ENCODE assay signal across 29 mouse cellular contexts in the genomic region with DNA sequence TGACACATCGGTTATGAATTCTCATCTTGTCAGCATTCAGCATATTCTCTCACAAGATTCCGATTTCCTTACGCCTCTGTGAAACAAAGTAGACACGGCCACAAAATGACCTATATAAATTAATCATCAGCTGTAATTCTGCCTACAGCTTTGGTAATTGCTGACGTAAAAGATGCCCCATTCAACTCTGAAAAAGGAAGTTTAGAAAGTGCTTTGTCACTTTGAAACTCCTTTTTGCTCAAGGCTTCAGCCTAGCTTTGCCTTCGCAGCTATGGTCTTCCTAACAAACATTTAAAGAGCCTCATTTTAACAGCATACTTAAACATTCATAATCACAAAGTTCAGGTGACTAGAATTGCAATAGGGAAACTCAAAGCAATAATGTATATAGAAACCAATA.
DNase-seq lines count a peak whose midpoint lies in the region; ATAC-seq and TF ChIP-seq lines count a peak whose summit lies in the region.
"Had no signal": no experiment of that assay in that cellular context is flagged by ENCODE, and none has a peak within 500 bp of the region (broad histone marks: within the 10 kb centered on the region; RNA-seq: fewer than 3 reads in every experiment).

No protein-coding gene starts in this region.

- no peak for ATAC-seq in heart, embryonic 11.5 days (replicated peaks; ENCODE audit: insufficient number of reproducible peaks, low FRiP score, low TSS enrichment)
- ATAC-seq in hematopoietic stem cell, adult 5-6 weeks (replicated peaks in 1 of 2; ENCODE audit: insufficient read depth in 1 of 2, low FRiP score in 2 of 2, low TSS enrichment in 1 of 2, low read depth in 1 of 2, poor library complexity in 2 of 2, severe bottlenecking in 2 of 2), result peak; percentile 74 to 84
- no peak for ATAC-seq in stomach, postnatal 0 days (ENCODE audit: low FRiP score, low TSS enrichment)
- ATAC-seq: forebrain, embryonic 16.5 days; midbrain, embryonic 15.5 days had no signal

- intact Hi-C loops in heart, adult 2 months (cut with DNase I), result loop anchor here (5.0 kb wide), 3 partner anchors 35 to 150 kb away; no protein-coding TSS in a partner anchor

- no peaks in the 10 kb centered on the region for H3K27me3 ChIP-seq in heart, adult 2 months (ENCODE audit: control insufficient read depth, insufficient read depth, low read length)
- no peaks in the 10 kb centered on the region for H3K27me3 ChIP-seq in heart, embryonic 11.5 days (ENCODE audit: control insufficient read depth, insufficient read depth, low read length)
- H3K27me3 ChIP-seq in CH12.LX (replicated peaks), result no peaks in the 10 kb centered on the region
- H3K27me3 ChIP-seq in stomach, postnatal 0 days (ENCODE audit: control insufficient read depth, insufficient read depth, low read length), result no peaks in the 10 kb centered on the region
- H3K27me3 ChIP-seq: heart, embryonic 12.5 days; hindbrain, embryonic 15.5 days; kidney, embryonic 15.5 days; limb, embryonic 12.5 days; liver, embryonic 13.5 days; midbrain, embryonic 15.5 days had no signal

- H3K36me3 ChIP-seq in heart, adult 2 months (ENCODE audit: control insufficient read depth, insufficient read depth, low read length), result peaks cover 9% of the 10 kb centered on the region
- H3K36me3 ChIP-seq in heart, embryonic 11.5 days (ENCODE audit: control insufficient read depth, insufficient read depth, low read length), result no peaks in the 10 kb centered on the region
- no peaks in the 10 kb centered on the region for H3K36me3 ChIP-seq in CH12.LX (replicated peaks in 1 of 2; ENCODE audit: control insufficient read depth in 1 of 2, insufficient read depth in 1 of 2, low read length in 1 of 2)
- H3K36me3 ChIP-seq in stomach, postnatal 0 days (ENCODE audit: control insufficient read depth, insufficient read depth, low read length), result no peaks in the 10 kb centered on the region
- H3K36me3 ChIP-seq: heart, embryonic 12.5 days; hindbrain, embryonic 15.5 days; kidney, embryonic 15.5 days; limb, embryonic 12.5 days; liver, embryonic 13.5 days; midbrain, embryonic 10.5 days; midbrain, embryonic 15.5 days had no signal

- H3K4me1 ChIP-seq in heart, adult 2 months (ENCODE audit: control insufficient read depth, insufficient read depth, low read length), result peaks cover 1% of the 10 kb centered on the region
- H3K4me1 ChIP-seq in heart, embryonic 11.5 days (ENCODE audit: control insufficient read depth, insufficient read depth, low read length), result no peaks in the 10 kb centered on the region
- H3K4me1 ChIP-seq in CH12.LX (ENCODE audit: control insufficient read depth in 1 of 2, insufficient read depth in 2 of 2), result peaks cover 4 to 20% of the 10 kb centered on the region in 2 experiments
- H3K4me1 ChIP-seq in stomach, postnatal 0 days (replicated peaks; ENCODE audit: control insufficient read depth, insufficient read depth), result no peaks in the 10 kb centered on the region
- H3K4me1 ChIP-seq: heart, embryonic 12.5 days; hindbrain, embryonic 15.5 days; kidney, embryonic 15.5 days; limb, embryonic 12.5 days; liver, embryonic 13.5 days; midbrain, embryonic 10.5 days; midbrain, embryonic 15.5 days had no signal

- no peak for DNase-seq in heart, adult 2 months
- peak; percentile 53 for DNase-seq in CH12.LX (ENCODE audit: extremely low read depth)
- DNase-seq in frontal cortex, adult 2 months (ENCODE audit: extremely low spot score in 1 of 2, low spot score in 1 of 2), result no peak
- DNase-seq in stomach, postnatal 0 days (ENCODE audit: low spot score), result no peak
- no peak for DNase-seq in spleen, postnatal 14 days (ENCODE audit: low spot score in 2 of 2)
- DNase-seq: adrenal gland, postnatal 14 days; cerebellum, adult 2 months; cerebellum, postnatal 14 days; gastrocnemius, postnatal 14 days; heart, postnatal 4 days; kidney, adult 18-20 months; liver, embryonic 13.5 days; lung, adult 2 months; lung, postnatal 10 days; right cerebral cortex, postnatal 25 days; thymus, adult 18-20 months; thymus, postnatal 25 days had no signal

- no peak for TF ChIP-seq CTCF in heart, adult 2 months (IDR thresholded peaks at IDR 0.05)
- TF ChIP-seq CTCF in CH12.LX (conservative IDR thresholded peaks at IDR 0.05 in 1 of 2, IDR thresholded peaks at IDR 0.05 in 1 of 2; ENCODE audit: low read depth in 2 of 2, low read length in 2 of 2), result no peak
- TF ChIP-seq CTCF in stomach, postnatal 0 days (IDR thresholded peaks at IDR 0.05; ENCODE audit: low read depth), result no peak

- no peak for TF ChIP-seq RAD21 in CH12.LX (IDR thresholded peaks at IDR 0.05; ENCODE audit: low read depth, low read length)

- no peaks in the 10 kb centered on the region for H3K9me3 ChIP-seq in heart, embryonic 11.5 days (replicated peaks; ENCODE audit: control insufficient read depth, low read length)
- no peaks in the 10 kb centered on the region for H3K9me3 ChIP-seq in CH12.LX (replicated peaks; ENCODE audit: low read length)
- H3K9me3 ChIP-seq in stomach, postnatal 0 days (ENCODE audit: control insufficient read depth, low read length), result no peaks in the 10 kb centered on the region
- H3K9me3 ChIP-seq: heart, embryonic 12.5 days; hindbrain, embryonic 15.5 days; kidney, embryonic 15.5 days; limb, embryonic 12.5 days; liver, embryonic 13.5 days; midbrain, embryonic 10.5 days; midbrain, embryonic 15.5 days had no signal

- no peak overlapping the region for H3K4me3 ChIP-seq in heart, adult 2 months
- no peak overlapping the region for H3K4me3 ChIP-seq in heart, embryonic 11.5 days (ENCODE audit: low read depth, low read length)
- no peak overlapping the region for H3K4me3 ChIP-seq in CH12.LX (replicated peaks in 1 of 3; ENCODE audit: low read depth in 2 of 3, low read length in 2 of 3, poor library complexity in 1 of 3)
- H3K4me3 ChIP-seq in stomach, postnatal 0 days (ENCODE audit: low read depth, low read length), result no peak overlapping the region
- H3K4me3 ChIP-seq: heart, embryonic 12.5 days; hindbrain, embryonic 15.5 days; kidney, embryonic 15.5 days; layer of hippocampus, adult 2 months; left cerebral cortex, adult 2 months; limb, embryonic 12.5 days; liver, embryonic 13.5 days; midbrain, embryonic 10.5 days; midbrain, embryonic 15.5 days had no signal

- in situ Hi-C loops in CH12.LX (cut with MboI; ENCODE audit: low pct_ligation_motif_present, low pct_unique_long_range_greater_than_20kb, low sequenced_read_pairs), result no loop called here

- no peak for TF ChIP-seq EP300 in heart, adult 2 months (IDR thresholded peaks at IDR 0.05; ENCODE audit: insufficient read depth, low read depth, low read length)
- TF ChIP-seq EP300 in CH12.LX (IDR thresholded peaks at IDR 0.05; ENCODE audit: low read length), result peak; percentile 63
- TF ChIP-seq EP300 in stomach, postnatal 0 days (optimal IDR thresholded peaks at IDR 0.05), result no peak

- H3K9ac ChIP-seq in heart, adult 2 months (ENCODE audit: low read depth, low read length), result no peak overlapping the region
- no peak overlapping the region for H3K9ac ChIP-seq in heart, embryonic 11.5 days (ENCODE audit: low read depth, low read length)
- no peak overlapping the region for H3K9ac ChIP-seq in CH12.LX (ENCODE audit: insufficient read depth, low read depth)
- no peak overlapping the region for H3K9ac ChIP-seq in stomach, postnatal 0 days (ENCODE audit: low read length)
- H3K9ac ChIP-seq: heart, embryonic 12.5 days; hindbrain, embryonic 15.5 days; kidney, embryonic 15.5 days; limb, embryonic 12.5 days; liver, embryonic 13.5 days; midbrain, embryonic 15.5 days had no signal

- H3K27ac ChIP-seq in heart, adult 2 months, result peak overlapping the region; percentile 74
- H3K27ac ChIP-seq in heart, embryonic 11.5 days (ENCODE audit: low read depth, low read length), result no peak overlapping the region
- H3K27ac ChIP-seq in CH12.LX (ENCODE audit: insufficient read depth, low read depth), result no peak overlapping the region
- H3K27ac ChIP-seq in stomach, postnatal 0 days (replicated peaks), result no peak overlapping the region
- H3K27ac ChIP-seq: hindbrain, embryonic 15.5 days; kidney, embryonic 15.5 days; layer of hippocampus, adult 2 months; left cerebral cortex, adult 2 months; limb, embryonic 12.5 days; liver, embryonic 13.5 days; macrophage; midbrain, embryonic 10.5 days; midbrain, embryonic 15.5 days had no signal

- no peak for TF ChIP-seq POLR2A in heart, adult 2 months (IDR thresholded peaks at IDR 0.05; ENCODE audit: insufficient read depth, low read depth, low read length)
- TF ChIP-seq POLR2A in CH12.LX (IDR thresholded peaks at IDR 0.05; ENCODE audit: low read depth, low read length), result no peak

- H3K4me2 ChIP-seq in heart, embryonic 11.5 days, result no peak overlapping the region
- peak overlapping the region; percentile 29; the same call in 1 of the 2 replicates for H3K4me2 ChIP-seq in CH12.LX (ENCODE audit: insufficient read depth, low read depth, poor library complexity, severe bottlenecking)
- no peak overlapping the region for H3K4me2 ChIP-seq in stomach, postnatal 0 days (replicated peaks; ENCODE audit: low read depth)
- H3K4me2 ChIP-seq: heart, embryonic 12.5 days; hindbrain, embryonic 15.5 days; kidney, embryonic 15.5 days; limb, embryonic 12.5 days; liver, embryonic 13.5 days; midbrain, embryonic 15.5 days had no signal

- no peaks in the 10 kb centered on the region for H3K79me2 ChIP-seq in heart, adult 2 months (replicated peaks; ENCODE audit: control insufficient read depth, insufficient read depth, low read length)
- no peaks in the 10 kb centered on the region for H3K79me2 ChIP-seq in CH12.LX (replicated peaks; ENCODE audit: control insufficient read depth, extremely low read depth, insufficient read depth, poor library complexity, severe bottlenecking)

- dilution Hi-C loops in CH12.LX (cut with MboI; ENCODE audit: extremely low pct_ligation_motif_present, extremely low pct_unique_long_range_greater_than_20kb, low sequenced_read_pairs), result no loop called here

- 81% methylated on average over 6 of the region's 6 CpGs for WGBS in heart, adult 2 months
- 80% methylated on average over 6 of the region's 6 CpGs for WGBS in heart, embryonic 11.5 days (ENCODE audit: insufficient replicate concordance)
- 76% methylated on average over 6 of the region's 6 CpGs for WGBS in stomach, postnatal 0 days

TF ChIP-seq in CH12.LX, 34 proteins besides CTCF, POLR2A, EP300 and RAD21 (continues in another document):
- TF ChIP-seq JUN (IDR thresholded peaks at IDR 0.05; ENCODE audit: insufficient read depth, low read depth, low read length) (peak; percentile 44; the same call in 1 of the 2 replicates), IRF4 (IDR thresholded peaks at IDR 0.05; ENCODE audit: low read depth, low read length) (peak; percentile 83), ZMIZ1 (IDR thresholded peaks at IDR 0.05; ENCODE audit: low read depth, low read length) (no peak), MAFK (IDR thresholded peaks at IDR 0.05; ENCODE audit: insufficient replicate concordance, low read length) (peak; percentile 52; the same call in 1 of the 2 replicates), TCF12 (IDR thresholded peaks at IDR 0.05; ENCODE audit: low read depth, low read length) (0 out of 2 replicates have a peak, but pooled peaks have one; percentile 5), MAZ (IDR thresholded peaks at IDR 0.05; ENCODE audit: low read depth, low read length) (no peak), MEF2A (IDR thresholded peaks at IDR 0.05; ENCODE audit: borderline replicate concordance, low read depth, low read length) (no peak), ETS1 (conservative IDR thresholded peaks at IDR 0.05; ENCODE audit: low read depth, low read length) (peak; percentile 56), ZNF384 (IDR thresholded peaks at IDR 0.05; ENCODE audit: low read depth, low read length) (0 out of 2 replicates have a peak, but pooled peaks have one; percentile 8)

Comparison
In these comparisons a context has a peak if more than half of its experiments do, and no peak if none do; other contexts are left out.
1. ATAC-seq: peak in hematopoietic stem cell, adult 5-6 weeks (2 of 2); none in heart, embryonic 11.5 days (single experiment) and stomach, postnatal 0 days (single experiment).